Mouse (Mus musculus) cortical plate, adult 2 months (tissue): Measurements from ENCODE around the gene Vegfc. TPM values are rescaled to one million over a fixed set of nuclear protein-coding genes. Genes with fewer than 3 reads are reported as not detected.

Experiments
- H3K27ac ChIP-seq: fragments of 200-500 bp; 2 replicates; pipeline ENCODE4 v1.5.1; 2012; ENCODE audit warnings: low read length, control low read depth, inconsistent platforms; ENCODE audit not compliant: insufficient read depth
- H3K4me1 ChIP-seq: fragments of 200-500 bp; 2 replicates; pipeline ENCODE4 v1.6.1; 2011; ENCODE audit warnings: low read length; ENCODE audit not compliant: control insufficient read depth, insufficient read depth
- H3K4me3 ChIP-seq: fragments of 200-500 bp; 2 replicates; pipeline ENCODE4 v1.5.1; 2011; ENCODE audit warnings: mild to moderate bottlenecking, low read length, control low read depth; ENCODE audit not compliant: insufficient read depth
- CTCF ChIP-seq: fragments of 200-500 bp; IDR thresholded peaks from 2 replicates; pipeline ENCODE4 v1.5.1; 2011; ENCODE audit warnings: mild to moderate bottlenecking, control low read depth, low read length; ENCODE audit not compliant: insufficient read depth; ENCODE audit errors: extremely low read depth
- POLR2A ChIP-seq: fragments of 200-500 bp; IDR thresholded peaks from 2 replicates; pipeline ENCODE4 v1.6.1; 2011; ENCODE audit warnings: mild to moderate bottlenecking, low read length, control low read depth; ENCODE audit not compliant: insufficient read depth; ENCODE audit errors: extremely low read depth
- polyA plus RNA-seq: library from polyadenylated mRNA; depleted of rRNA; stranded (reverse); fragments of >200 nt; gene quantifications from 2 replicates; pipeline ENCODE4 v1.2.3, GENCODE M21; 2012; rRNA removed

Vegfc gene
- 3.4 and 3.6 TPM in 2 replicates for polyA plus RNA-seq

- H3K27ac ChIP-seq = peak within 1 kb of the TSS; percentile 78; the same call in 1 of the 2 replicates
- peak within 1 kb of the TSS; percentile 84 for H3K4me3 ChIP-seq
- H3K4me1 ChIP-seq = no peaks in the 10 kb centered on the region
- TF ChIP-seq CTCF = no peak
- no peak for TF ChIP-seq POLR2A
These were observed at the start of gene Vegfc for GRCm38 (mm10) chr8:54077271-54078120. Gene Vegfc, plus strand, starts transcription at chr8:54077606.

- Histone ChIP-seq H3K4me1 (no peaks in the 10 kb centered on the region), H3K27ac (no peak overlapping the region), H3K4me3 (no peak overlapping the region)
- TF ChIP-seq CTCF = no peak
- no peak for TF ChIP-seq POLR2A
These were observed 42.8 kb upstream of the Vegfc start for GRCm38 (mm10) chr8:54034584-54034983.

GRCm38 (mm10) chr8:54042601-54043000 is 34.8 kb upstream of the Vegfc start:
- TF ChIP-seq CTCF = no peak
- TF ChIP-seq POLR2A = no peak
- H3K27ac ChIP-seq = no peak overlapping the region

GRCm38 (mm10) chr8:54043468-54043867 is 33.9 kb upstream of the Vegfc start:
- TF ChIP-seq CTCF (peak; percentile 36; the same call in 1 of the 2 replicates), POLR2A (no peak)
- H3K27ac ChIP-seq = no peak overlapping the region
- no peaks in the 10 kb centered on the region for H3K4me1 ChIP-seq
- no peak overlapping the region for H3K4me3 ChIP-seq

More at GRCm38 (mm10) chr8:54042601-54043000, 34.8 kb upstream of the Vegfc start:
- Histone ChIP-seq H3K4me3 (no peak overlapping the region), H3K4me1 (no peaks in the 10 kb centered on the region)

- no peak for TF ChIP-seq CTCF
- TF ChIP-seq POLR2A = no peak
- Histone ChIP-seq H3K4me3 (no peak overlapping the region), H3K4me1 (no peaks in the 10 kb centered on the region), H3K27ac (no peak overlapping the region)
These were observed 24.2 kb upstream of the Vegfc start for GRCm38 (mm10) chr8:54053210-54053609.

- H3K4me1 ChIP-seq = no peaks in the 10 kb centered on the region
- H3K4me3 ChIP-seq = no peak overlapping the region
- TF ChIP-seq POLR2A (no peak), CTCF (no peak)
- no peak overlapping the region for H3K27ac ChIP-seq
These were observed 11.9 kb upstream of the Vegfc start for GRCm38 (mm10) chr8:54065492-54065891.

- H3K4me3 ChIP-seq = peak overlapping the region; percentile 84; the same call in 1 of the 2 replicates
- no peaks in the 10 kb centered on the region for H3K4me1 ChIP-seq
- no peak for TF ChIP-seq POLR2A
- no peak for TF ChIP-seq CTCF
- no peak overlapping the region for H3K27ac ChIP-seq
These were observed 1.1 kb upstream of the Vegfc start for GRCm38 (mm10) chr8:54076301-54076700.

- Histone ChIP-seq H3K4me1 (no peaks in the 10 kb centered on the region), H3K27ac (no peak overlapping the region), H3K4me3 (peak overlapping the region; percentile 84)
- TF ChIP-seq CTCF = no peak
- TF ChIP-seq POLR2A = no peak
These were observed 575 bp upstream of the Vegfc start for GRCm38 (mm10) chr8:54076791-54077270.

- Histone ChIP-seq H3K27ac (no peak overlapping the region; the same call in 1 of the 2 replicates), H3K4me3 (peak overlapping the region; percentile 84), H3K4me1 (no peaks in the 10 kb centered on the region)
- TF ChIP-seq CTCF (no peak), POLR2A (no peak)
These were observed 675 bp downstream of the Vegfc start for GRCm38 (mm10) chr8:54078121-54078440.

- no peak for TF ChIP-seq POLR2A
- no peak for TF ChIP-seq CTCF
- H3K4me1 ChIP-seq = no peaks in the 10 kb centered on the region
- no peak overlapping the region; the same call in 1 of the 2 replicates for H3K4me3 ChIP-seq
- H3K27ac ChIP-seq = no peak overlapping the region
These were observed 1.6 kb downstream of the Vegfc start for GRCm38 (mm10) chr8:54079001-54079400.
